Mouse (Mus musculus) hindbrain, postnatal 0 days (tissue): ENCODE results near the gene Pyy. TPM values are rescaled to one million over a fixed set of nuclear protein-coding genes. Genes with fewer than 3 reads are reported as not detected.

ENCODE experiments used
- ATAC-seq: fragments of 200-750 bp; cut with Nextera tagmentation; 2 replicates; pipeline ENCODE4 v1.8.0; 2017; ENCODE audit warnings: mild to moderate bottlenecking, moderate TSS enrichment, moderate library complexity
- DNase-seq: peaks from one replicate; pipeline ENCODE4 v3.0.0-alpha.2; 2015; ENCODE audit warnings: low spot score
- H3K27ac ChIP-seq: fragments of 300-500 bp; sonication (generic); 2 replicates; pipeline ENCODE4 v1.5.1; 2014; ENCODE audit warnings: mild to moderate bottlenecking
- H3K27me3 ChIP-seq: fragments of 300-500 bp; sonication (generic); 2 replicates; pipeline ENCODE4 v1.6.1; 2014; ENCODE audit warnings: low read length, mixed read lengths; ENCODE audit not compliant: insufficient read depth
- H3K36me3 ChIP-seq: fragments of 300-500 bp; sonication (generic); 2 replicates; pipeline ENCODE4 v1.6.1; 2014; ENCODE audit warnings: low read length, mixed read lengths; ENCODE audit not compliant: insufficient read depth
- H3K4me1 ChIP-seq: fragments of 300-500 bp; sonication (generic); 2 replicates; pipeline ENCODE4 v1.6.1; 2014; ENCODE audit warnings: antibody characterized with exemption, low read length, mixed read lengths; ENCODE audit not compliant: insufficient read depth
- H3K4me2 ChIP-seq: fragments of 300-500 bp; sonication (generic); 2 replicates; pipeline ENCODE4 v1.6.1; 2014; ENCODE audit warnings: low read depth, mild to moderate bottlenecking, low read length, moderate library complexity, mixed read lengths
- H3K4me3 ChIP-seq: fragments of 300-500 bp; sonication (generic); 2 replicates; pipeline ENCODE4 v1.5.1; 2014; ENCODE audit warnings: low read length
- H3K9ac ChIP-seq: fragments of 300-500 bp; sonication (generic); replicated peaks from 2 replicates; pipeline ENCODE4 v1.6.1; 2014; ENCODE audit warnings: mild to moderate bottlenecking, low read length, moderate library complexity, mixed read lengths
- H3K9me3 ChIP-seq: fragments of 300-500 bp; sonication (generic); 2 replicates; pipeline ENCODE4 v1.6.1; 2016; ENCODE audit warnings: low read length, mixed read lengths
- CTCF ChIP-seq: IDR thresholded peaks from 2 replicates; pipeline ENCODE4 v1.5.1; 2016; ENCODE audit warnings: antibody characterized with exemption, control low read depth, low read depth
- WGBS: fragments of 180-500 bp; shearing (Covaris S2); extraction: QIAGEN DNeasy Blood & Tissue Kit; methylation state at CpG from one replicate; pipeline ENCODE4 v1.1.7; 2014; 5-methylcytosine and 5-hydroxymethylcytosine counted together
- polyA plus RNA-seq: library from polyadenylated mRNA; unstranded; fragments of >200 nt; fragmentation: Nextera tagmentation; extraction: Ambion mirVana; gene quantifications from 2 replicates; pipeline ENCODE4 v1.2.1, GENCODE M21; 2015
- total RNA-seq: library from RNA; depleted of rRNA; stranded (reverse); fragments of >200 nt; gene quantifications from 2 replicates; pipeline ENCODE4 v1.2.3, GENCODE M21; 2014

The Pyy gene
- total and polyA plus RNA-seq, 2 experiments from 2014 or later = 9.5 to 25.8 TPM

DNA sequence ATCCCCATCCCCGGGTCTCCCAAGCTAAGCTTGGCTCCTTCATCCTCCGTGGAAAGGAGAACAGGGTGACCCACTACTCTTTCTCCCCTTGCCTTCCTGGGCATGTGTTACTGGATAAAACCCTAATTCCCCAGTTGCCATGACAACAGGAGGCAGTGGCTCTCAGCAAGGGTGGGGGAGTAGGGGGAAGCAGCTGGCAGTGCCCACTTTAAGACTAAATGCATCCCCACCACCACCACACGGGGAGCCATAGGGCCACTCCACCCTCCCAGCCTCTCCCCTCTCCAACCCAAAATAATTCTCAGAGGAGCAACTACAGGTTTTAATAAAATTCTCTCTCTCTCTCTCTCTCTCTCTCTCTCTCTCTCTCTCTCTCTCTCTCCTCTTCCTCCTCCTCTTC lies 21.3 kb downstream of the Pyy start:
- H3K9me3 ChIP-seq = no peaks in the 10 kb centered on the region
- ATAC-seq = 0 out of 2 replicates have a peak, but pooled peaks have one; percentile 39
- no peaks in the 10 kb centered on the region for H3K36me3 ChIP-seq
- peak overlapping the region; percentile 90 for H3K4me2 ChIP-seq
- peak overlapping the region; percentile 95 for H3K27ac ChIP-seq
- peak overlapping the region; percentile 76 for H3K9ac ChIP-seq
- H3K27me3 ChIP-seq = no peaks in the 10 kb centered on the region
- H3K4me3 ChIP-seq = peak overlapping the region; percentile 72
- peaks cover 15% of the 10 kb centered on the region; the same call in 1 of the 2 replicates for H3K4me1 ChIP-seq
- 4% methylated on average over 3 of the region's 3 CpGs for WGBS
- DNase-seq = peak; percentile 88
- TF ChIP-seq CTCF = peak; percentile 66

- H3K9me3 ChIP-seq = no peaks in the 10 kb centered on the region
- H3K4me2 ChIP-seq = no peak overlapping the region
- H3K27ac ChIP-seq = no peak overlapping the region
- no peaks in the 10 kb centered on the region for H3K36me3 ChIP-seq
- H3K27me3 ChIP-seq = no peaks in the 10 kb centered on the region
- no peak for ATAC-seq
- WGBS = 37% methylated on average over 7 of the region's 7 CpGs
- H3K4me1 ChIP-seq = peaks cover 15% of the 10 kb centered on the region; the same call in 1 of the 2 replicates
- no peak overlapping the region for H3K4me3 ChIP-seq
- no peak overlapping the region for H3K9ac ChIP-seq
- no peak for TF ChIP-seq CTCF
- no peak for DNase-seq
Measured at GRCm38 (mm10) chr11:102084159-102084558, 23.5 kb downstream of the Pyy start.

DNA sequence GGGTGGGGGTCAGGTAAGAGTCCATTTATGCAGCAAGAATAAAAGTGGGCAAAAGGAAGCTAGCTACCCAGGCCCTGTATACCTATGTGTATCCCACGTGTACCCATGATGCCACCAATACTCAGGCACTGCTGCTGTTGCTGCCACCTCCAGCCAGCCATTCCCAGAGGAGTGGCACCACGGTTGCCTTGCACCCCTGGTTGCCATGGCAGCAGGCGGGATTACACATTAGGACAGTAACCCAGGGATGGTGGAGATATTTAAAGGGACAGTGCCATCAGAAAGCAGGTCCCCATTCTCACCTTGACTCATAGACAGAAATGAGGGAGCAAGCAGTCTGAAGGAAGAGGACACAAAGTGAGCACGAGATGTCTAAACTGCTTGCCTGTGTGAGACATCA lies 24.4 kb downstream of the Pyy start:
- DNase-seq = peak; percentile 57
- peak overlapping the region; percentile 79; the same call in 1 of the 2 replicates for H3K4me2 ChIP-seq
- H3K4me3 ChIP-seq = no peak overlapping the region

GRCm38 (mm10) chr11:102082322-102082721 lies 25.3 kb downstream of the Pyy start:
- no peak overlapping the region for H3K27ac ChIP-seq
- H3K9me3 ChIP-seq = no peaks in the 10 kb centered on the region
- ATAC-seq = peak; percentile 80
- H3K4me1 ChIP-seq = peaks cover 15% of the 10 kb centered on the region; the same call in 1 of the 2 replicates
- peak; percentile 20; the same call in 1 of the 2 replicates for TF ChIP-seq CTCF
- WGBS = 1% methylated on average over 18 of the region's 18 CpGs
- peak overlapping the region; percentile 79 for H3K4me2 ChIP-seq
- no peaks in the 10 kb centered on the region for H3K27me3 ChIP-seq
- peak overlapping the region; percentile 47 for H3K9ac ChIP-seq
- peak overlapping the region; percentile 44 for H3K4me3 ChIP-seq
- DNase-seq = peak; percentile 91
- H3K36me3 ChIP-seq = peaks cover 6% of the 10 kb centered on the region

More for the DNA sequence above, 24.4 kb downstream of the Pyy start:
- no peaks in the 10 kb centered on the region for H3K27me3 ChIP-seq
- TF ChIP-seq CTCF = no peak
- no peak overlapping the region for H3K27ac ChIP-seq
- no peak for ATAC-seq
- H3K4me1 ChIP-seq = peaks cover 15% of the 10 kb centered on the region; the same call in 1 of the 2 replicates
- no peaks in the 10 kb centered on the region for H3K9me3 ChIP-seq
- no peak overlapping the region for H3K9ac ChIP-seq
- 41% methylated on average over 4 of the region's 4 CpGs for WGBS
- peaks cover 2% of the 10 kb centered on the region; the same call in 1 of the 2 replicates for H3K36me3 ChIP-seq

DNA sequence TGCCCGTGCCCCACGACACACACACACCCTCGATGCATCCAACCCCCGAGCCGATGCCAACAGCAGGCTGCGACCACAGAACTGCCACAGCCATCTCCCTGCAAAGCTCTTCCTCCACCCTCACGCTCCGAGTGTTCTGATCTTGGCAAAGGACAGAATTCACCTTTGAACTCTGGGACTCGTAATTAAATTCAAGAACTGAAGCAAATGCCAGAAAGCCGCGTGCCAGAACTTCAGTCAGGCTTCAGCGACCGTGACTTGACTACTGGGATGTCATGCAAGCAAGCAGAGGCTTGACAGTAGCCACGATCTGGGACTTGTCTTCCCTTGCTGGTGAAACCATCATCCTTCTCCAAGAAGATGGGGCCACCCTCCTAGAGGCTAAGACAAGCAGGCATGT lies 33.9 kb downstream of the Pyy start:
- Histone ChIP-seq H3K4me1 (no peaks in the 10 kb centered on the region), H3K9ac (no peak overlapping the region), H3K9me3 (no peaks in the 10 kb centered on the region), H3K36me3 (peaks cover 11% of the 10 kb centered on the region), H3K27ac (no peak overlapping the region), H3K4me3 (no peak overlapping the region), H3K4me2 (no peak overlapping the region), H3K27me3 (no peaks in the 10 kb centered on the region)
- TF ChIP-seq CTCF = no peak
- WGBS = 40% methylated on average over 14 of the region's 14 CpGs
- no peak for ATAC-seq
- no peak for DNase-seq

DNA sequence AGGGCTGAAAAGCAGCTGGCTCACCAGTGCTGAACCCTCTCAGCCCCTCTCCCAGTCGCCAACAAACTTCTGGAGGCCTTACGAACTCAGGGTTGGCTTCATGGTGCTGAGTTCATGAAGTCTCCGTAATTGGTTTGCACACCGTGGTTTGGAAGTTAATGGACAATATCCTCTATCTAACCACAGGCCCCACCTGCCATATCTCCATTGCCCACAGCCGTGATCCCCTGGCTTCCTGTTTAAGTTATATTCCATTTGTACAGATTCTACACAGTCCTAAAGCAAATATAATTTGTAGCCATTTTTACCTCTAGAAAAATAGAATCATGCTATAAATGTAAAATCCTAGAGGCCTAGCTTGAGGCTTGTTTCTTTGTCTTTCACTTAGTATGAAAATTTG lies 34.9 kb downstream of the Pyy start:
- 80% methylated on average over 5 of the region's 5 CpGs for WGBS

GRCm38 (mm10) chr11:102070426-102070825 lies 37.2 kb downstream of the Pyy start:
- DNase-seq (peak; percentile 16), ATAC-seq (no peak)
- Histone ChIP-seq H3K27ac (no peak overlapping the region), H3K4me3 (no peak overlapping the region), H3K4me2 (peak overlapping the region; percentile 11; the same call in 1 of the 2 replicates), H3K27me3 (no peaks in the 10 kb centered on the region), H3K9ac (no peak overlapping the region), H3K36me3 (no peaks in the 10 kb centered on the region), H3K9me3 (no peaks in the 10 kb centered on the region), H3K4me1 (no peaks in the 10 kb centered on the region)
- 7% methylated on average over 13 of the region's 13 CpGs for WGBS
- TF ChIP-seq CTCF = no peak

More for the DNA sequence above, 34.9 kb downstream of the Pyy start:
- no peak overlapping the region for H3K27ac ChIP-seq
- no peak overlapping the region for H3K9ac ChIP-seq
- no peaks in the 10 kb centered on the region for H3K27me3 ChIP-seq
- no peak overlapping the region for H3K4me2 ChIP-seq
- H3K4me1 ChIP-seq = no peaks in the 10 kb centered on the region
- DNase-seq (no peak), ATAC-seq (no peak)
- no peak for TF ChIP-seq CTCF
- H3K4me3 ChIP-seq = no peak overlapping the region
- no peaks in the 10 kb centered on the region for H3K9me3 ChIP-seq
- H3K36me3 ChIP-seq = peaks cover 6% of the 10 kb centered on the region; the same call in 1 of the 2 replicates
